Mouse (Mus musculus) liver, embryonic 13.5 days (tissue): ENCODE data around the gene Sh3bp5. TPM values are rescaled to one million over a fixed set of nuclear protein-coding genes. Genes with fewer than 3 reads are reported as not detected.
"Not testable (repeated sequence)": the region's sequence is repeated elsewhere in the genome, so short reads cannot be mapped to it uniquely, and the experiment has no call there.

Source experiments
- ATAC-seq: fragments of 200-750 bp; cut with Nextera tagmentation; 2 replicates; pipeline ENCODE4 v1.8.0; 2017; ENCODE audit warnings: low read depth, mild to moderate bottlenecking, moderate number of reproducible peaks, moderate library complexity
- DNase-seq: peaks from one replicate; pipeline ENCODE4 v3.0.0; 2022
- H3K27ac ChIP-seq: fragments of 300-500 bp; sonication (generic); 2 replicates; pipeline ENCODE4 v1.5.1; 2015; ENCODE audit warnings: moderate library complexity, mild to moderate bottlenecking, inconsistent platforms
- H3K27me3 ChIP-seq: fragments of 300-500 bp; sonication (generic); 2 replicates; pipeline ENCODE4 v1.6.1; 2015; ENCODE audit warnings: mild to moderate bottlenecking, inconsistent platforms
- H3K36me3 ChIP-seq: fragments of 300-500 bp; sonication (generic); 2 replicates; pipeline ENCODE4 v1.6.1; 2015; ENCODE audit warnings: mild to moderate bottlenecking, inconsistent platforms
- H3K4me1 ChIP-seq: fragments of 300-500 bp; sonication (generic); replicated peaks from 2 replicates; pipeline ENCODE4 v1.6.1; 2015; ENCODE audit warnings: inconsistent platforms
- H3K4me2 ChIP-seq: fragments of 300-500 bp; sonication (generic); 2 replicates; pipeline ENCODE4 v1.6.1; 2015; ENCODE audit warnings: inconsistent platforms, mild to moderate bottlenecking, moderate library complexity
- H3K4me3 ChIP-seq: fragments of 300-500 bp; sonication (generic); replicated peaks from 2 replicates; pipeline ENCODE4 v1.5.1; 2015; ENCODE audit warnings: mild to moderate bottlenecking, inconsistent platforms
- H3K9ac ChIP-seq: fragments of 300-500 bp; sonication (generic); 2 replicates; pipeline ENCODE4 v1.6.1; 2015; ENCODE audit warnings: mild to moderate bottlenecking, inconsistent platforms
- H3K9me3 ChIP-seq: fragments of 300-500 bp; sonication (generic); replicated peaks from 2 replicates; pipeline ENCODE4 v1.6.1; 2016; ENCODE audit warnings: inconsistent platforms
- WGBS: fragments of 180-500 bp; shearing (Covaris S2); methylation state at CpG from one replicate; pipeline ENCODE4 v1.1.7; 2015; ENCODE audit not compliant: insufficient replicate concordance; 5-methylcytosine and 5-hydroxymethylcytosine counted together
- polyA plus RNA-seq: library from polyadenylated mRNA; unstranded; fragments of >200 nt; fragmentation: Nextera tagmentation; extraction: Ambion mirVana; gene quantifications from 2 replicates; pipeline ENCODE4 v1.2.1, GENCODE M21; 2015

Sh3bp5 gene
- polyA plus RNA-seq, 1 experiment from 2014 or later = 13.3 TPM

GRCm38 (mm10) chr14:31453946-31454345 is 18.1 kb upstream of the Sh3bp5 start:
- WGBS = 75% methylated on average over 12 of the region's 12 CpGs

GRCm38 (mm10) chr14:31448994-31449393 is 13.1 kb upstream of the Sh3bp5 start:
- Histone ChIP-seq H3K4me1 (peaks cover 6% of the 10 kb centered on the region; the same call in 1 of the 2 replicates), H3K27me3 (no peaks in the 10 kb centered on the region), H3K9ac (no peak overlapping the region), H3K27ac (no peak overlapping the region), H3K4me2 (no peak overlapping the region), H3K9me3 (no peaks in the 10 kb centered on the region), H3K36me3 (no peaks in the 10 kb centered on the region), H3K4me3 (no peak overlapping the region)
- WGBS = 59% methylated on average over 5 of the region's 5 CpGs
- ATAC-seq = no peak
- DNase-seq = no peak

More at GRCm38 (mm10) chr14:31453946-31454345, 18.1 kb upstream of the Sh3bp5 start:
- H3K9ac ChIP-seq, H3K4me1 ChIP-seq, H3K27me3 ChIP-seq, H3K4me2 ChIP-seq, H3K36me3 ChIP-seq, H3K27ac ChIP-seq, H3K4me3 ChIP-seq, H3K9me3 ChIP-seq, DNase-seq, ATAC-seq: not testable (repeated sequence)

- DNase-seq (no peak), ATAC-seq (no peak)
- no peaks in the 10 kb centered on the region for H3K9me3 ChIP-seq
- no peak overlapping the region for H3K4me3 ChIP-seq
- 68% methylated on average over 6 of the region's 6 CpGs for WGBS
- no peaks in the 10 kb centered on the region for H3K36me3 ChIP-seq
- no peak overlapping the region for H3K4me2 ChIP-seq
- no peaks in the 10 kb centered on the region for H3K4me1 ChIP-seq
- no peak overlapping the region for H3K9ac ChIP-seq
- no peaks in the 10 kb centered on the region for H3K27me3 ChIP-seq
- H3K27ac ChIP-seq = no peak overlapping the region
Observed at GRCm38 (mm10) chr14:31443616-31444015, 7.7 kb upstream of the Sh3bp5 start.

GRCm38 (mm10) chr14:31440725-31441124 is 4.8 kb upstream of the Sh3bp5 start:
- Histone ChIP-seq H3K27me3 (peaks cover 11% of the 10 kb centered on the region), H3K9ac (no peak overlapping the region), H3K4me1 (peaks cover 15% of the 10 kb centered on the region), H3K9me3 (no peaks in the 10 kb centered on the region), H3K4me2 (no peak overlapping the region), H3K27ac (no peak overlapping the region), H3K4me3 (no peak overlapping the region), H3K36me3 (no peaks in the 10 kb centered on the region)
- DNase-seq = no peak
- 51% methylated on average over 6 of the region's 6 CpGs for WGBS
- no peak for ATAC-seq

- H3K4me2 ChIP-seq = no peak overlapping the region
- peaks cover 16% of the 10 kb centered on the region for H3K27me3 ChIP-seq
- H3K27ac ChIP-seq = no peak overlapping the region
- no peak for DNase-seq
- H3K4me3 ChIP-seq = no peak overlapping the region
- no peak overlapping the region for H3K9ac ChIP-seq
- no peak for ATAC-seq
- no peaks in the 10 kb centered on the region for H3K36me3 ChIP-seq
- 37% methylated on average over 3 of the region's 3 CpGs for WGBS
- H3K4me1 ChIP-seq = peaks cover 20% of the 10 kb centered on the region
- H3K9me3 ChIP-seq = no peaks in the 10 kb centered on the region
Observed at GRCm38 (mm10) chr14:31440230-31440629, 4.4 kb upstream of the Sh3bp5 start.

- DNase-seq (no peak), ATAC-seq (no peak)
- peaks cover 25% of the 10 kb centered on the region for H3K27me3 ChIP-seq
- H3K4me2 ChIP-seq = no peak overlapping the region
- 72% methylated on average over 11 of the region's 11 CpGs for WGBS
- no peak overlapping the region for H3K9ac ChIP-seq
- no peak overlapping the region for H3K27ac ChIP-seq
- H3K4me1 ChIP-seq = peaks cover 22% of the 10 kb centered on the region
- no peak overlapping the region for H3K4me3 ChIP-seq
- H3K36me3 ChIP-seq = no peaks in the 10 kb centered on the region
- H3K9me3 ChIP-seq = no peaks in the 10 kb centered on the region
Observed at GRCm38 (mm10) chr14:31439279-31439678, 3.4 kb upstream of the Sh3bp5 start.

GRCm38 (mm10) chr14:31437826-31438529 is 2.1 kb upstream of the Sh3bp5 start:
- H3K4me2 ChIP-seq = no peak overlapping the region
- no peak overlapping the region for H3K27ac ChIP-seq
- H3K27me3 ChIP-seq = peaks cover 33% of the 10 kb centered on the region
- ATAC-seq = no peak
- 60% methylated on average over 8 of the region's 8 CpGs for WGBS
- DNase-seq = no peak
- no peak overlapping the region for H3K4me3 ChIP-seq
- H3K4me1 ChIP-seq = peaks cover 28% of the 10 kb centered on the region
- H3K9me3 ChIP-seq = no peaks in the 10 kb centered on the region
- no peak overlapping the region for H3K9ac ChIP-seq
- H3K36me3 ChIP-seq = no peaks in the 10 kb centered on the region

- Histone ChIP-seq H3K36me3 (no peaks in the 10 kb centered on the region), H3K4me1 (peaks cover 50% of the 10 kb centered on the region), H3K4me3 (peak overlapping the region; percentile 67), H3K9ac (peak overlapping the region; percentile 73), H3K9me3 (no peaks in the 10 kb centered on the region), H3K27ac (peak overlapping the region; percentile 71), H3K27me3 (peaks cover 37% of the 10 kb centered on the region), H3K4me2 (peak overlapping the region; percentile 85)
- ATAC-seq (peak; percentile 16), DNase-seq (no peak)
- WGBS = 4% methylated on average over 53 of the region's 53 CpGs
Observed at GRCm38 (mm10) chr14:31435018-31435915, 611 bp downstream of the Sh3bp5 start.

GRCm38 (mm10) chr14:31434426-31434825 is 1.5 kb downstream of the Sh3bp5 start:
- 61% methylated on average over 5 of the region's 5 CpGs for WGBS
- H3K4me1 ChIP-seq = peaks cover 50% of the 10 kb centered on the region
- peak overlapping the region; percentile 36 for H3K27ac ChIP-seq
- peak overlapping the region; percentile 85 for H3K4me2 ChIP-seq
- H3K4me3 ChIP-seq = 0 out of 2 replicates have a peak overlapping the region, but pooled peaks have one; percentile 11
- no peak overlapping the region for H3K9ac ChIP-seq
- no peaks in the 10 kb centered on the region for H3K9me3 ChIP-seq
- ATAC-seq (no peak), DNase-seq (no peak)
- H3K36me3 ChIP-seq = no peaks in the 10 kb centered on the region
- H3K27me3 ChIP-seq = peaks cover 37% of the 10 kb centered on the region

GRCm38 (mm10) chr14:31433851-31434360 is 2.0 kb downstream of the Sh3bp5 start:
- Histone ChIP-seq H3K27ac (peak overlapping the region; percentile 68; the same call in 1 of the 2 replicates), H3K27me3 (peaks cover 37% of the 10 kb centered on the region), H3K36me3 (no peaks in the 10 kb centered on the region), H3K4me1 (peaks cover 53% of the 10 kb centered on the region), H3K4me3 (no peak overlapping the region), H3K9me3 (no peaks in the 10 kb centered on the region), H3K4me2 (peak overlapping the region; percentile 85), H3K9ac (no peak overlapping the region)
- DNase-seq = no peak
- 47% methylated on average over 7 of the region's 7 CpGs for WGBS
- ATAC-seq = peak; percentile 47

- Histone ChIP-seq H3K9ac (no peak overlapping the region), H3K4me2 (peak overlapping the region; percentile 85), H3K4me1 (peaks cover 61% of the 10 kb centered on the region), H3K27ac (peak overlapping the region; percentile 68), H3K9me3 (no peaks in the 10 kb centered on the region), H3K36me3 (no peaks in the 10 kb centered on the region), H3K4me3 (no peak overlapping the region), H3K27me3 (peaks cover 37% of the 10 kb centered on the region)
- 39% methylated on average over 5 of the region's 5 CpGs for WGBS
- ATAC-seq (no peak), DNase-seq (no peak)
Observed at GRCm38 (mm10) chr14:31433126-31433525, 2.8 kb downstream of the Sh3bp5 start.
